Mouse (Mus musculus): ENCODE data around the gene Stk38. TPM values are rescaled to one million over a fixed set of nuclear protein-coding genes. Genes with fewer than 3 reads are reported as not detected.
"Not testable (repeated sequence)": the region's sequence is repeated elsewhere in the genome, so short reads cannot be mapped to it uniquely, and the experiment has no call there.

Stk38 gene
- total RNA-seq, 2 experiments from 2014 or later, result 34.4 to 45.0 TPM

- DNase-seq, result no peak
These were observed 1.4 kb upstream of the Stk38 start for GRCm38 (mm10) chr17:29009181-29009580.

- no peak for DNase-seq
These were observed 493 bp upstream of the Stk38 start for GRCm38 (mm10) chr17:29008326-29008650.

GRCm38 (mm10) chr17:29007243-29007640 is 553 bp downstream of the Stk38 start:
- DNase-seq, result no peak

- DNase-seq, result no peak
These were observed 983 bp downstream of the Stk38 start for GRCm38 (mm10) chr17:29006812-29007211.

- no peak for DNase-seq
These were observed 2.8 kb downstream of the Stk38 start for GRCm38 (mm10) chr17:29005002-29005401.

- no peak for DNase-seq
These were observed 4.1 kb downstream of the Stk38 start for GRCm38 (mm10) chr17:29003740-29004139.

GRCm38 (mm10) chr17:29000465-29000864 is 7.3 kb downstream of the Stk38 start:
- DNase-seq, result no peak

- no peak for DNase-seq
These were observed 13.2 kb downstream of the Stk38 start for GRCm38 (mm10) chr17:28994615-28995014.

GRCm38 (mm10) chr17:28993004-28993403 is 14.8 kb downstream of the Stk38 start:
- DNase-seq, result not testable (repeated sequence)

- DNase-seq, result peak; percentile 16
These were observed 15.7 kb downstream of the Stk38 start for GRCm38 (mm10) chr17:28992105-28992504.

- no peak for DNase-seq
These were observed 16.5 kb downstream of the Stk38 start for GRCm38 (mm10) chr17:28991286-28991685.

- no peak for DNase-seq
These were observed 17.7 kb downstream of the Stk38 start for GRCm38 (mm10) chr17:28990060-28990459.

- no peak for DNase-seq
These were observed 18.8 kb downstream of the Stk38 start for GRCm38 (mm10) chr17:28988996-28989395.

- DNase-seq, result no peak
These were observed 19.5 kb downstream of the Stk38 start for GRCm38 (mm10) chr17:28988291-28988690.

- no peak for DNase-seq
These were observed 20.1 kb downstream of the Stk38 start for GRCm38 (mm10) chr17:28987713-28988112.

GRCm38 (mm10) chr17:28986833-28987232 is 21.0 kb downstream of the Stk38 start:
- peak; percentile 36 for DNase-seq

- no peak for DNase-seq
These were observed 22.9 kb downstream of the Stk38 start for GRCm38 (mm10) chr17:28984724-28985420.

GRCm38 (mm10) chr17:28982591-28982990 is 25.2 kb downstream of the Stk38 start:
- no peak for DNase-seq

GRCm38 (mm10) chr17:28981081-28981480 is 26.7 kb downstream of the Stk38 start:
- no peak for DNase-seq

GRCm38 (mm10) chr17:28979091-28979490 is 28.7 kb downstream of the Stk38 start:
- DNase-seq, result no peak

- no peak for DNase-seq
These were observed 37.7 kb downstream of the Stk38 start for GRCm38 (mm10) chr17:28970122-28970521.

- no peak for DNase-seq
These were observed 40.7 kb downstream of the Stk38 start for GRCm38 (mm10) chr17:28967021-28967610.

- no peak for DNase-seq
These were observed 46.2 kb downstream of the Stk38 start for GRCm38 (mm10) chr17:28961596-28961995.

GRCm38 (mm10) chr17:28960597-28960996 is 47.2 kb downstream of the Stk38 start:
- no peak for DNase-seq
